Mouse (Mus musculus): ENCODE measurements around the gene Tob1. TPM values are rescaled to one million over a fixed set of nuclear protein-coding genes. Genes with fewer than 3 reads are reported as not detected.

The Tob1 gene
- polyA plus RNA-seq, 1 experiment, result not detected

GRCm38 (mm10) chr11:94175288-94175687, 36.0 kb upstream of the Tob1 start:
- Histone ChIP-seq H3K4me1 (ENCODE audit: control insufficient read depth, insufficient read depth, low read length) (peaks cover 14% of the 10 kb centered on the region), H3K27ac (ENCODE audit: insufficient read depth, low read depth, low read length) (no peak overlapping the region), H3K4me3 (ENCODE audit: insufficient read depth, low read depth, low read length) (no peak overlapping the region)
- WGBS, result 79% methylated on average over 7 of the region's 7 CpGs
- TF ChIP-seq CTCF (IDR thresholded peaks at IDR 0.05; ENCODE audit: insufficient read depth, low read depth, low read length), result no peak
- no peak for TF ChIP-seq POLR2A (IDR thresholded peaks at IDR 0.05; ENCODE audit: insufficient read depth, low read depth, low read length)

GRCm38 (mm10) chr11:94175694-94176093, 35.6 kb upstream of the Tob1 start:
- Histone ChIP-seq H3K27ac (ENCODE audit: insufficient read depth, low read depth, low read length) (no peak overlapping the region), H3K4me3 (ENCODE audit: insufficient read depth, low read depth, low read length) (no peak overlapping the region), H3K4me1 (ENCODE audit: control insufficient read depth, insufficient read depth, low read length) (peaks cover 14% of the 10 kb centered on the region)
- WGBS, result 70% methylated on average over 8 of the region's 8 CpGs
- TF ChIP-seq POLR2A (IDR thresholded peaks at IDR 0.05; ENCODE audit: insufficient read depth, low read depth, low read length), result no peak
- TF ChIP-seq CTCF (IDR thresholded peaks at IDR 0.05; ENCODE audit: insufficient read depth, low read depth, low read length), result no peak

- peaks cover 14% of the 10 kb centered on the region for H3K4me1 ChIP-seq (ENCODE audit: control insufficient read depth, insufficient read depth, low read length)
- H3K4me3 ChIP-seq (ENCODE audit: insufficient read depth, low read depth, low read length), result no peak overlapping the region
- WGBS, result 69% methylated on average over 15 of the region's 15 CpGs
- no peak overlapping the region for H3K27ac ChIP-seq (ENCODE audit: insufficient read depth, low read depth, low read length)
- no peak for TF ChIP-seq CTCF (IDR thresholded peaks at IDR 0.05; ENCODE audit: insufficient read depth, low read depth, low read length)
- TF ChIP-seq POLR2A (IDR thresholded peaks at IDR 0.05; ENCODE audit: insufficient read depth, low read depth, low read length), result no peak
These were observed 33.2 kb upstream of the Tob1 start for GRCm38 (mm10) chr11:94177841-94178585.

- no peak for TF ChIP-seq POLR2A (IDR thresholded peaks at IDR 0.05; ENCODE audit: insufficient read depth, low read depth, low read length)
- TF ChIP-seq CTCF (IDR thresholded peaks at IDR 0.05; ENCODE audit: insufficient read depth, low read depth, low read length), result no peak
- 26% methylated on average over 1 of the region's 1 CpGs for WGBS
These were observed 31.5 kb upstream of the Tob1 start for GRCm38 (mm10) chr11:94179768-94180167.

GRCm38 (mm10) chr11:94180194-94180593, 31.1 kb upstream of the Tob1 start:
- H3K4me1 ChIP-seq (ENCODE audit: control insufficient read depth, insufficient read depth, low read length), result peaks cover 14% of the 10 kb centered on the region
- H3K4me3 ChIP-seq (ENCODE audit: insufficient read depth, low read depth, low read length), result no peak overlapping the region
- H3K27ac ChIP-seq (ENCODE audit: insufficient read depth, low read depth, low read length), result no peak overlapping the region
- TF ChIP-seq POLR2A (IDR thresholded peaks at IDR 0.05; ENCODE audit: insufficient read depth, low read depth, low read length) (no peak), CTCF (IDR thresholded peaks at IDR 0.05; ENCODE audit: insufficient read depth, low read depth, low read length) (no peak)
- WGBS, result 84% methylated on average over 4 of the region's 4 CpGs

More at GRCm38 (mm10) chr11:94179768-94180167, 31.5 kb upstream of the Tob1 start:
- Histone ChIP-seq H3K27ac (ENCODE audit: insufficient read depth, low read depth, low read length) (no peak overlapping the region), H3K4me3 (ENCODE audit: insufficient read depth, low read depth, low read length) (no peak overlapping the region), H3K4me1 (ENCODE audit: control insufficient read depth, insufficient read depth, low read length) (peaks cover 14% of the 10 kb centered on the region)

- WGBS, result 89% methylated on average over 8 of the region's 8 CpGs
- no peak overlapping the region for H3K27ac ChIP-seq (ENCODE audit: insufficient read depth, low read depth, low read length)
- no peak overlapping the region for H3K4me3 ChIP-seq (ENCODE audit: insufficient read depth, low read depth, low read length)
- H3K4me1 ChIP-seq (ENCODE audit: control insufficient read depth, insufficient read depth, low read length), result peaks cover 11% of the 10 kb centered on the region
- TF ChIP-seq POLR2A (IDR thresholded peaks at IDR 0.05; ENCODE audit: insufficient read depth, low read depth, low read length), result no peak
- no peak for TF ChIP-seq CTCF (IDR thresholded peaks at IDR 0.05; ENCODE audit: insufficient read depth, low read depth, low read length)
These were observed 29.6 kb upstream of the Tob1 start for GRCm38 (mm10) chr11:94181694-94182093.

- H3K4me1 ChIP-seq (ENCODE audit: control insufficient read depth, insufficient read depth, low read length), result peaks cover 11% of the 10 kb centered on the region
- no peak for TF ChIP-seq CTCF (IDR thresholded peaks at IDR 0.05; ENCODE audit: insufficient read depth, low read depth, low read length)
- 82% methylated on average over 4 of the region's 4 CpGs for WGBS
- H3K27ac ChIP-seq (ENCODE audit: insufficient read depth, low read depth, low read length), result no peak overlapping the region
- no peak overlapping the region for H3K4me3 ChIP-seq (ENCODE audit: insufficient read depth, low read depth, low read length)
These were observed 28.5 kb upstream of the Tob1 start for GRCm38 (mm10) chr11:94182711-94183110.

GRCm38 (mm10) chr11:94183120-94183519, 28.1 kb upstream of the Tob1 start:
- WGBS, result 96% methylated on average over 5 of the region's 5 CpGs
- TF ChIP-seq POLR2A (IDR thresholded peaks at IDR 0.05; ENCODE audit: insufficient read depth, low read depth, low read length), result no peak
- TF ChIP-seq CTCF (IDR thresholded peaks at IDR 0.05; ENCODE audit: insufficient read depth, low read depth, low read length), result no peak
- Histone ChIP-seq H3K4me1 (ENCODE audit: control insufficient read depth, insufficient read depth, low read length) (peaks cover 11% of the 10 kb centered on the region), H3K4me3 (ENCODE audit: insufficient read depth, low read depth, low read length) (no peak overlapping the region), H3K27ac (ENCODE audit: insufficient read depth, low read depth, low read length) (no peak overlapping the region)

GRCm38 (mm10) chr11:94183671-94184070, 27.6 kb upstream of the Tob1 start:
- Histone ChIP-seq H3K27ac (ENCODE audit: insufficient read depth, low read depth, low read length) (no peak overlapping the region), H3K4me3 (ENCODE audit: insufficient read depth, low read depth, low read length) (no peak overlapping the region), H3K4me1 (ENCODE audit: control insufficient read depth, insufficient read depth, low read length) (peaks cover 6% of the 10 kb centered on the region; the same call in 1 of the 2 replicates)
- 64% methylated on average over 2 of the region's 2 CpGs for WGBS
- TF ChIP-seq POLR2A (IDR thresholded peaks at IDR 0.05; ENCODE audit: insufficient read depth, low read depth, low read length), result no peak

All from olfactory bulb, adult 2 months (tissue).